Mouse (Mus musculus) G1E (cell line): Measurements from ENCODE around the gene Arid5a. TPM values are rescaled to one million over a fixed set of nuclear protein-coding genes. Genes with fewer than 3 reads are reported as not detected.

Experiments
- ATAC-seq: 2 replicates; pipeline ENCODE4 v1.8.0; 2016; ENCODE audit warnings: mild to moderate bottlenecking; ENCODE audit not compliant: insufficient number of reproducible peaks, poor library complexity, low FRiP score, severe bottlenecking; ENCODE audit errors: extremely low read depth
- DNase-seq: peaks from one replicate; pipeline ENCODE4 v3.0.0; 2012; ENCODE audit warnings: low spot score
- H3K27me3 ChIP-seq: 2 replicates; pipeline ENCODE4 v1.6.1; 2012; ENCODE audit warnings: mild to moderate bottlenecking, low read length, inconsistent platforms; ENCODE audit not compliant: insufficient read depth
- H3K36me3 ChIP-seq: replicated peaks from 2 replicates; pipeline ENCODE3; 2012; ENCODE audit warnings: mild to moderate bottlenecking, inconsistent platforms
- H3K4me1 ChIP-seq: 2 replicates; pipeline ENCODE4 v1.6.1; 2012; ENCODE audit warnings: low read depth, low read length, inconsistent platforms, mixed read lengths; ENCODE audit not compliant: insufficient read depth
- H3K4me3 ChIP-seq: 2 replicates; pipeline ENCODE4 v1.5.1; 2012; ENCODE audit warnings: low read depth, mild to moderate bottlenecking, inconsistent platforms, low read length, moderate library complexity, mixed read lengths
- H3K9me3 ChIP-seq: replicated peaks from 2 replicates; pipeline ENCODE4 v1.6.1; 2012; ENCODE audit warnings: inconsistent platforms
- CTCF ChIP-seq: IDR thresholded peaks from 2 replicates; pipeline ENCODE4 v1.5.1; 2012; ENCODE audit warnings: low read depth, low read length, inconsistent platforms, mixed read lengths
- GATA1 ChIP-seq: IDR thresholded peaks from 2 replicates; pipeline ENCODE4 v1.6.1; 2012; ENCODE audit warnings: borderline replicate concordance, low read length, inconsistent platforms, mixed read lengths
- GATA2 ChIP-seq: IDR thresholded peaks from 2 replicates; pipeline ENCODE4 v1.6.1; 2012; ENCODE audit warnings: low read depth, low read length, inconsistent platforms, borderline replicate concordance
- POLR2AphosphoS5 ChIP-seq: IDR thresholded peaks from 2 replicates; pipeline ENCODE4 v1.6.1; 2012; ENCODE audit warnings: low read depth, low read length, inconsistent platforms; ENCODE audit not compliant: insufficient replicate concordance
- TAL1 ChIP-seq: conservative IDR thresholded peaks from 2 replicates; pipeline ENCODE4 v1.6.1; 2012; ENCODE audit warnings: low read depth, low read length, inconsistent platforms, mixed read lengths
- polyA plus RNA-seq: library from polyadenylated mRNA; stranded (reverse); fragments of >175 nt; gene quantifications from 2 replicates; pipeline ENCODE4 v1.2.3, GENCODE M21; 2012
- total RNA-seq, 2 experiments: library from RNA; stranded (forward) in 1 of 2; stranded (reverse) in 1 of 2; fragments of 200-1000 nt in 1 of 2; fragments of >200 nt in 1 of 2; fragmentation: Nextera tagmentation in 1 of 2; gene quantifications; 2 replicates each; pipeline ENCODE4 v1.2.3; 2014 to 2017

The Arid5a gene
- total and polyA plus RNA-seq, 3 experiments: 8.4 to 33.6 (median 8.7) TPM

DNA sequence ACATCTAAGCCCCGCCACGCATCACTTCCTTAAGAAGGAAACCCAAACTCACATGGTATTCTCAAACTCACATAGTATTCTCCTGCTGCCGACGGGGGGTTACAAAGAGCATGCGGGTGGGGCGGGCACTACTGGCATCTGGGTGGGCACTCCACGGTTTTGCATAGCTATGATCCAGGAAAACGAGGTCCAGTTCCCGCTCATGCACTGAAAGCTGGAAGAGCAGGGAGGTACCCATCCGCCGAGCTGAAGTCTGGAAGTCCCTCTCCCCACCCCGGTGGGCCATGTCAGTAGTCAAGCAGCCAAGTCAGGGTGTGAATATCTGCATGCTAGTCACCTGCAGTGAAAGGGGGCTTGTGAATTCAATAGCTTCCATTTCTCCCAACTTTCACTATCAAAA, 60.2 kb downstream of the Arid5a start:
- TF ChIP-seq GATA2 (no peak), CTCF (no peak), GATA1 (no peak), TAL1 (no peak), POLR2AphosphoS5 (no peak)
- peaks cover 47% of the 10 kb centered on the region for H3K36me3 ChIP-seq
- no peak for ATAC-seq

GRCm38 (mm10) chr1:36368112-36368968, 60.8 kb downstream of the Arid5a start:
- Histone ChIP-seq H3K27me3 (peaks cover 13% of the 10 kb centered on the region), H3K9me3 (no peaks in the 10 kb centered on the region), H3K36me3 (peaks cover 41% of the 10 kb centered on the region), H3K4me1 (peaks cover 47% of the 10 kb centered on the region), H3K4me3 (peak overlapping the region; percentile 78)
- no peak for ATAC-seq
- peak; percentile 89 for DNase-seq
- TF ChIP-seq TAL1 (no peak), POLR2AphosphoS5 (no peak), GATA1 (no peak), CTCF (no peak), GATA2 (no peak)

More for the DNA sequence above, 60.2 kb downstream of the Arid5a start:
- Histone ChIP-seq H3K27me3 (peaks cover 8% of the 10 kb centered on the region), H3K9me3 (no peaks in the 10 kb centered on the region), H3K4me1 (peaks cover 47% of the 10 kb centered on the region), H3K4me3 (peak overlapping the region; percentile 78)
- DNase-seq: peak; percentile 22

- DNase-seq: peak; percentile 99
- Histone ChIP-seq H3K4me3 (peak within 1 kb of the TSS; percentile 78), H3K4me1 (peaks cover 47% of the 10 kb centered on the region), H3K9me3 (no peaks in the 10 kb centered on the region), H3K36me3 (peaks cover 34% of the 10 kb centered on the region), H3K27me3 (peaks cover 21% of the 10 kb centered on the region)
- no peak for TF ChIP-seq CTCF
- no peak for TF ChIP-seq GATA1
- TF ChIP-seq TAL1: no peak
- TF ChIP-seq GATA2: no peak
- TF ChIP-seq POLR2AphosphoS5: no peak
- no peak for ATAC-seq
These were observed 61.6 kb downstream of the Arid5a start, which contains the start of gene Kansl3 for GRCm38 (mm10) chr1:36368969-36369645. TSS of gene Kansl3 (minus strand) at chr1:36369181.

DNA sequence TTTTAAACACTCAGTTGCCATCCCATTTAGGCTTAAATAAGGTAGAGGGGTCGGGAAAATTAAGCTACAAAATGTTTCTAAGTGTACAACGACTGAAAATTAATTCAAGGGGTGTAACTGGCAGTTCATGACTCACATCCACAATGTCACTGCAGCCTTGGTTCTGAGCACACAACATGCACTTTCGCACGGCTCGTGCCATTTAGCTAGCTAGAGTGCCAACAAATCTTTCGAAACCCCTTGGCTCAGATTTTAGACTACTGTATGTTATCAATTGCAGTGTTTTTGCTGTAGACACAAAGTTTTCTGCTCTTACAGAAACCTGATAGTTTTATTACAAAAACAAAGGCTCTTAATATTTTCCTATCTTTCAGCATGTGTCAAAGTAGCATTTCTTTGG, 63.4 kb downstream of the Arid5a start:
- Histone ChIP-seq H3K36me3 (peaks cover 16% of the 10 kb centered on the region), H3K4me3 (no peak overlapping the region), H3K4me1 (peaks cover 38% of the 10 kb centered on the region), H3K27me3 (peaks cover 37% of the 10 kb centered on the region), H3K9me3 (no peaks in the 10 kb centered on the region)
- no peak for TF ChIP-seq CTCF
- no peak for TF ChIP-seq GATA1
- TF ChIP-seq TAL1: no peak
- TF ChIP-seq POLR2AphosphoS5: no peak
- no peak for TF ChIP-seq GATA2
- DNase-seq (no peak), ATAC-seq (no peak)

GRCm38 (mm10) chr1:36371934-36372845, 64.7 kb downstream of the Arid5a start, which contains the start of gene Fer1l5:
TSS of gene Fer1l5 (plus strand) at chr1:36372291.
- ATAC-seq (peak; percentile 43; the same call in 1 of the 2 replicates), DNase-seq (no peak)
- Histone ChIP-seq H3K4me1 (peaks cover 32% of the 10 kb centered on the region), H3K27me3 (peaks cover 44% of the 10 kb centered on the region), H3K9me3 (no peaks in the 10 kb centered on the region), H3K4me3 (no peak within 1 kb of the TSS), H3K36me3 (peaks cover 7% of the 10 kb centered on the region)
- TF ChIP-seq GATA2 (no peak), GATA1 (no peak)

Other genes starting within 250 kb of the Arid5a start
- gene Hs6st1, start 239.3 kb upstream of the Arid5a start, total RNA-seq (2014; fragmentation: Nextera tagmentation): 62.9 and 66.0 TPM in 2 replicates
- 29.3 and 32.2 TPM in 2 replicates for gene Hs6st1, start 239.3 kb upstream of the Arid5a start, total RNA-seq (2017)
- 49.9 and 54.9 TPM in 2 replicates for gene Hs6st1, start 239.3 kb upstream of the Arid5a start, polyA plus RNA-seq
- 97.4 and 117 TPM in 2 replicates for gene Uggt1, start 63.0 kb upstream of the Arid5a start, total RNA-seq (2014; fragmentation: Nextera tagmentation)
- 96.4 and 97.8 TPM in 2 replicates for gene Uggt1, start 63.0 kb upstream of the Arid5a start, total RNA-seq (2017)
- 10.4 and 12.2 TPM in 2 replicates for gene Uggt1, start 63.0 kb upstream of the Arid5a start, polyA plus RNA-seq
- 140 and 142 TPM in 2 replicates for gene Neurl3, start 33.1 kb upstream of the Arid5a start, total RNA-seq (2014; fragmentation: Nextera tagmentation)
- 91.7 and 120 TPM in 2 replicates for gene Neurl3, start 33.1 kb upstream of the Arid5a start, total RNA-seq (2017)
- gene Neurl3, start 33.1 kb upstream of the Arid5a start, polyA plus RNA-seq: 35.1 and 38.7 TPM in 2 replicates
- gene Kansl3, start 61.4 kb downstream of the Arid5a start, total RNA-seq (2014; fragmentation: Nextera tagmentation): 40.9 and 47.3 TPM in 2 replicates
- 43.3 and 48.7 TPM in 2 replicates for gene Kansl3, start 61.4 kb downstream of the Arid5a start, total RNA-seq (2017)
- 35.9 and 50.0 TPM in 2 replicates for gene Kansl3, start 61.4 kb downstream of the Arid5a start, polyA plus RNA-seq
- not detected in 2 replicates for gene Fer1l5, start 64.6 kb downstream of the Arid5a start, total RNA-seq (2014; fragmentation: Nextera tagmentation)
- 0.06 TPM in 1 of 2 replicates, not detected in the other for gene Fer1l5, start 64.6 kb downstream of the Arid5a start, total RNA-seq (2017)
- not detected in 2 replicates for gene Fer1l5, start 64.6 kb downstream of the Arid5a start, polyA plus RNA-seq
- gene Lman2l, start 137.5 kb downstream of the Arid5a start, total RNA-seq (2014; fragmentation: Nextera tagmentation): 41.5 and 50.6 TPM in 2 replicates
- 6.0 and 6.5 TPM in 2 replicates for gene Lman2l, start 137.5 kb downstream of the Arid5a start, total RNA-seq (2017)
- 12.4 and 13.3 TPM in 2 replicates for gene Lman2l, start 137.5 kb downstream of the Arid5a start, polyA plus RNA-seq
- gene Cnnm4, start 163.9 kb downstream of the Arid5a start, total RNA-seq (2014; fragmentation: Nextera tagmentation): 6.7 and 8.6 TPM in 2 replicates
- gene Cnnm4, start 163.9 kb downstream of the Arid5a start, total RNA-seq (2017): 3.9 and 4.5 TPM in 2 replicates
- gene Cnnm4, start 163.9 kb downstream of the Arid5a start, polyA plus RNA-seq: 2.4 and 3.1 TPM in 2 replicates
- 22.2 and 28.2 TPM in 2 replicates for gene Cnnm3, start 204.1 kb downstream of the Arid5a start, total RNA-seq (2014; fragmentation: Nextera tagmentation)
- gene Cnnm3, start 204.1 kb downstream of the Arid5a start, total RNA-seq (2017): 7.5 and 8.8 TPM in 2 replicates
- 31.1 and 39.0 TPM in 2 replicates for gene Cnnm3, start 204.1 kb downstream of the Arid5a start, polyA plus RNA-seq
- gene Ankrd23, start 229.2 kb downstream of the Arid5a start, total RNA-seq (2014; fragmentation: Nextera tagmentation): 12.0 and 14.2 TPM in 2 replicates
- 14.8 and 16.6 TPM in 2 replicates for gene Ankrd23, start 229.2 kb downstream of the Arid5a start, total RNA-seq (2017)
- gene Ankrd23, start 229.2 kb downstream of the Arid5a start, polyA plus RNA-seq: 9.1 and 10.9 TPM in 2 replicates
- gene Gm42417, start 231.7 kb downstream of the Arid5a start, total RNA-seq (2014; fragmentation: Nextera tagmentation): not detected in 2 replicates
- gene Gm42417, start 231.7 kb downstream of the Arid5a start, total RNA-seq (2017): not detected in 2 replicates
- gene Gm42417, start 231.7 kb downstream of the Arid5a start, polyA plus RNA-seq: 0.15 and 0.25 TPM in 2 replicates
- gene Ankrd39, start 239.7 kb downstream of the Arid5a start, total RNA-seq (2014; fragmentation: Nextera tagmentation): 9.9 and 15.7 TPM in 2 replicates
- 11.9 and 12.3 TPM in 2 replicates for gene Ankrd39, start 239.7 kb downstream of the Arid5a start, total RNA-seq (2017)
- gene Ankrd39, start 239.7 kb downstream of the Arid5a start, polyA plus RNA-seq: 15.7 and 17.3 TPM in 2 replicates